Mouse (Mus musculus): ENCODE results near the gene Ttc21b.

- TF ChIP-seq CTCF (IDR thresholded peaks at IDR 0.05; ENCODE audit: borderline replicate concordance, extremely low read depth, insufficient read depth, insufficient read length) (no peak), POLR2A (IDR thresholded peaks at IDR 0.05; ENCODE audit: borderline replicate concordance, extremely low read depth, insufficient read depth, insufficient read length, poor library complexity, severe bottlenecking) (no peak)
Observed at GRCm38 (mm10) chr2:66240334-66240733, 16.1 kb downstream of the Ttc21b start.
